Mouse (Mus musculus): ENCODE measurements around the gene Fez2. TPM values are rescaled to one million over a fixed set of nuclear protein-coding genes. Genes with fewer than 3 reads are reported as not detected.

Gene Fez2
- polyA plus RNA-seq, 2 experiments = 33.6 to 44.1 TPM

DNA sequence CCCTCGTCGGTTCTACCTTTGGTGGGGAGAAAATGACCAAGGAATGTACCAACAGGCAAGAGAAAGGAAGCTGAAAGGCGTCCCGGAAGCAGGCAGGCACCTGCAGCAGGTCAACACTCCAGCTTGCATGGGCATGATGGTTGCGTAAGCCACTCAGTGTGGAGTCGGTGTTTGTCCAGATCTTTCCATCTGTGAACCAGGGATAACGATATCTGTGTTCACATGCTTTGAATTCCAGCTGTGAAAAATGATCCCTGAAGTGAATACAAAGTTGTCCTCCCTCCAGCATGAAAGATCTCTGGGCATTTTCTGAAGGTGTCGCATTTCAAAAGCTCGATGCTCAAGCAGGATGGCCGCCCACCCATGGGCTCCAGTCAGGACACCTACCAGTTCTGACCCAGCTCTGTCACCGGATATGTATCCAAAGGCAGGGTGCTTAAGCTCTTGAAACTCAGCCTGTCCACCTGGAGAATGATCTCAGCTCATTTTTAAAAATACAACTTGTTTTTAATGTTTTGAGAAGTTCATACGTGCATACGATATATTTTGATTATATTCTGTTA, 31.8 kb upstream of the Fez2 start:
- WGBS = 46% methylated on average over 13 of the region's 13 CpGs
- H3K4me3 ChIP-seq (replicated peaks; ENCODE audit: low read length) = no peak overlapping the region
- no peaks in the 10 kb centered on the region for H3K36me3 ChIP-seq (ENCODE audit: control insufficient read depth, insufficient read depth, low read length)
- peaks cover 7% of the 10 kb centered on the region; the same call in 1 of the 2 replicates for H3K4me1 ChIP-seq (ENCODE audit: control insufficient read depth, insufficient read depth, low read length)
- no peak for TF ChIP-seq POLR2A (IDR thresholded peaks at IDR 0.05; ENCODE audit: borderline replicate concordance, extremely low read depth, insufficient read depth, insufficient read length)
- H3K9ac ChIP-seq (ENCODE audit: low read depth, low read length, severe bottlenecking) = no peak overlapping the region
- no peak overlapping the region for H3K27ac ChIP-seq (replicated peaks; ENCODE audit: low read depth, low read length)
- no peak overlapping the region for H3K4me2 ChIP-seq (replicated peaks; ENCODE audit: low read depth, low read length, severe bottlenecking)
- no peak for ATAC-seq (ENCODE audit: low FRiP score, low read depth)
- no peaks in the 10 kb centered on the region for H3K9me3 ChIP-seq (ENCODE audit: control insufficient read depth, low read length)
- H3K27me3 ChIP-seq (ENCODE audit: control insufficient read depth, insufficient read depth, low read length) = no peaks in the 10 kb centered on the region
- DNase-seq (ENCODE audit: low spot score) = no peak

- TF ChIP-seq POLR2A (IDR thresholded peaks at IDR 0.05; ENCODE audit: borderline replicate concordance, extremely low read depth, insufficient read depth, insufficient read length) = no peak
- Histone ChIP-seq H3K27me3 (ENCODE audit: control insufficient read depth, insufficient read depth, low read length) (no peaks in the 10 kb centered on the region), H3K4me2 (replicated peaks; ENCODE audit: low read depth, low read length, severe bottlenecking) (no peak overlapping the region), H3K4me1 (ENCODE audit: control insufficient read depth, insufficient read depth, low read length) (peaks cover 3% of the 10 kb centered on the region; the same call in 1 of the 2 replicates), H3K27ac (replicated peaks; ENCODE audit: low read depth, low read length) (no peak overlapping the region), H3K9ac (ENCODE audit: low read depth, low read length, severe bottlenecking) (no peak overlapping the region), H3K9me3 (ENCODE audit: control insufficient read depth, low read length) (no peaks in the 10 kb centered on the region), H3K36me3 (ENCODE audit: control insufficient read depth, insufficient read depth, low read length) (no peaks in the 10 kb centered on the region), H3K4me3 (replicated peaks; ENCODE audit: low read length) (no peak overlapping the region)
- ATAC-seq (ENCODE audit: low FRiP score, low read depth) = no peak
- 83% methylated on average over 7 of the region's 7 CpGs for WGBS
- DNase-seq (ENCODE audit: low spot score) = no peak
Measured at GRCm38 (mm10) chr17:78444826-78445225, 26.9 kb upstream of the Fez2 start.

DNA sequence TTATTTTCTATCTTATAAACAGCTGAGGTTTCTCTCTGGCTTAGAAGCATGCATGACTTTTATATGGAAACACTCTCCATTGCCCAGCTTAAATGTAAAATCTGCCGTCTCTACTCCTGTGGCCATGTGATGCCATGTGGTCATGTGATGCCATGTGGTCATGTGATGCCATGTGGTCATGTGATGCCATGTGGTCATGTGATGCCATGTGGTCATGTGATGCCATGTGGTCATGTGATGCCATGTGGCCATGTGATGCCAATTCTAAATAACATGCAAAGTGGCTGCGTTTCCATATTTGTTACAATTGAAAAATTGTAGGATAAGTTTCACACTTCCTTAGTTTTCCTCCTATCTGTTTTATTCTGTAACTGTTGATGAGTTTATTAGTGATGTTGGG, 22.8 kb upstream of the Fez2 start:
- no peak for TF ChIP-seq POLR2A (IDR thresholded peaks at IDR 0.05; ENCODE audit: borderline replicate concordance, extremely low read depth, insufficient read depth, insufficient read length)
- 95% methylated on average over 2 of the region's 2 CpGs for WGBS
- ATAC-seq (ENCODE audit: low FRiP score, low read depth) = no peak

DNA sequence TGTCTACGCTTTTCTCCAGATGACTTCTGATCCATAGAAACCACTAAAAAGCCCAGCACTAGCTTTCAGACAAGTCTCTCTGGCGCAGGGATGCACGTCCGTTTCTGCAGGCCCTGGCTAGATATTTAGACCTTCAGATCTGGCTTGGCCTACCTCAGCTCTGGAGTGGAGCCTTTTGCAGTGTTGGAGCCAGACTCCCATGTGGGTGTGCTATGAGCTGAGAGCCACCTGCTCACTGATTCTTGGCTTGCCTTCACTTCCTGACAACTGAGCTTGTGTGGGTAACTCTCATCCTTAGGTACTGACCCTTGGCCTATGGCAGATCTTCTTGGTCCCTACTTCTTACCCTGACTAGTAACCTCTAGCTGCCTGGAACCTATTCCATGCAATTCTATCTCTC, 19.2 kb upstream of the Fez2 start:
- Histone ChIP-seq H3K9ac (ENCODE audit: low read depth, low read length, severe bottlenecking) (no peak overlapping the region), H3K27ac (replicated peaks; ENCODE audit: low read depth, low read length) (no peak overlapping the region), H3K4me3 (replicated peaks; ENCODE audit: low read length) (no peak overlapping the region), H3K9me3 (ENCODE audit: control insufficient read depth, low read length) (no peaks in the 10 kb centered on the region), H3K4me1 (ENCODE audit: control insufficient read depth, insufficient read depth, low read length) (no peaks in the 10 kb centered on the region), H3K36me3 (ENCODE audit: control insufficient read depth, insufficient read depth, low read length) (no peaks in the 10 kb centered on the region), H3K27me3 (ENCODE audit: control insufficient read depth, insufficient read depth, low read length) (no peaks in the 10 kb centered on the region), H3K4me2 (replicated peaks; ENCODE audit: low read depth, low read length, severe bottlenecking) (no peak overlapping the region)
- ATAC-seq (ENCODE audit: low FRiP score, low read depth) (no peak), DNase-seq (ENCODE audit: low spot score) (no peak)
- WGBS = 86% methylated on average over 4 of the region's 4 CpGs
- no peak for TF ChIP-seq POLR2A (IDR thresholded peaks at IDR 0.05; ENCODE audit: borderline replicate concordance, extremely low read depth, insufficient read depth, insufficient read length)

More for the DNA sequence above, 22.8 kb upstream of the Fez2 start:
- no peaks in the 10 kb centered on the region for H3K27me3 ChIP-seq (ENCODE audit: control insufficient read depth, insufficient read depth, low read length)
- no peak overlapping the region for H3K27ac ChIP-seq (replicated peaks; ENCODE audit: low read depth, low read length)
- H3K4me3 ChIP-seq (replicated peaks; ENCODE audit: low read length) = no peak overlapping the region
- no peaks in the 10 kb centered on the region for H3K4me1 ChIP-seq (ENCODE audit: control insufficient read depth, insufficient read depth, low read length)
- H3K9ac ChIP-seq (ENCODE audit: low read depth, low read length, severe bottlenecking) = no peak overlapping the region
- H3K9me3 ChIP-seq (ENCODE audit: control insufficient read depth, low read length) = no peaks in the 10 kb centered on the region
- H3K4me2 ChIP-seq (replicated peaks; ENCODE audit: low read depth, low read length, severe bottlenecking) = no peak overlapping the region
- DNase-seq (ENCODE audit: low spot score) = no peak
- H3K36me3 ChIP-seq (ENCODE audit: control insufficient read depth, insufficient read depth, low read length) = no peaks in the 10 kb centered on the region

DNA sequence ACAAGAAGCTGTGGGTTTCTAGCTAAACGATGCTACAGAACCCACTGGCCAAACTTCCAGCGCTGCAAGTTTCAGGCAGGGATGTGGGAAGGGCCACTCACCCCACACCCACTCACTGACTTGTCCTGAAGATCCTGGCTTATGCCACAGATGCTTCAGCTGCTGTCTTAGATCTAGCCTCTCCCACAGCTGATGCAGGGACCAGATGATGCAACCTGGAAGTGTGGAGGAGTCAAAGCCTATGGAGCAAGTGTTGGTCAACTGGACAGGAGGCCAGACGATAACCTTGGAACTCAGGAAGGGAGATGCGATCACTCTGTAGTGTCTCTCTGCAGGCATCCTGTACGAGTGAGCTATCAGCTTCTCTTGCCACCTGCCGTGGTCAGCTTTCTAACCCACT, 17.7 kb upstream of the Fez2 start:
- TF ChIP-seq POLR2A (IDR thresholded peaks at IDR 0.05; ENCODE audit: borderline replicate concordance, extremely low read depth, insufficient read depth, insufficient read length) = no peak
- Histone ChIP-seq H3K9me3 (ENCODE audit: control insufficient read depth, low read length) (no peaks in the 10 kb centered on the region), H3K36me3 (ENCODE audit: control insufficient read depth, insufficient read depth, low read length) (no peaks in the 10 kb centered on the region), H3K4me1 (ENCODE audit: control insufficient read depth, insufficient read depth, low read length) (no peaks in the 10 kb centered on the region), H3K9ac (ENCODE audit: low read depth, low read length, severe bottlenecking) (no peak overlapping the region), H3K27ac (replicated peaks; ENCODE audit: low read depth, low read length) (no peak overlapping the region), H3K4me3 (replicated peaks; ENCODE audit: low read length) (no peak overlapping the region), H3K4me2 (replicated peaks; ENCODE audit: low read depth, low read length, severe bottlenecking) (no peak overlapping the region), H3K27me3 (ENCODE audit: control insufficient read depth, insufficient read depth, low read length) (no peaks in the 10 kb centered on the region)
- ATAC-seq (ENCODE audit: low FRiP score, low read depth) (no peak), DNase-seq (ENCODE audit: low spot score) (no peak)
- 81% methylated on average over 6 of the region's 6 CpGs for WGBS

GRCm38 (mm10) chr17:78434746-78435145, 16.8 kb upstream of the Fez2 start:
- TF ChIP-seq POLR2A (IDR thresholded peaks at IDR 0.05; ENCODE audit: borderline replicate concordance, extremely low read depth, insufficient read depth, insufficient read length) = no peak

More at GRCm38 (mm10) chr17:78434746-78435145, 16.8 kb upstream of the Fez2 start:
- 52% methylated on average over 1 of the region's 1 CpGs for WGBS
- no peak for ATAC-seq (ENCODE audit: low FRiP score, low read depth)
- Histone ChIP-seq H3K4me2 (replicated peaks; ENCODE audit: low read depth, low read length, severe bottlenecking) (no peak overlapping the region), H3K27ac (replicated peaks; ENCODE audit: low read depth, low read length) (no peak overlapping the region), H3K9me3 (ENCODE audit: control insufficient read depth, low read length) (no peaks in the 10 kb centered on the region), H3K27me3 (ENCODE audit: control insufficient read depth, insufficient read depth, low read length) (no peaks in the 10 kb centered on the region), H3K4me3 (replicated peaks; ENCODE audit: low read length) (no peak overlapping the region), H3K4me1 (ENCODE audit: control insufficient read depth, insufficient read depth, low read length) (no peaks in the 10 kb centered on the region), H3K36me3 (ENCODE audit: control insufficient read depth, insufficient read depth, low read length) (no peaks in the 10 kb centered on the region), H3K9ac (ENCODE audit: low read depth, low read length, severe bottlenecking) (no peak overlapping the region)
- DNase-seq (ENCODE audit: low spot score) = no peak

Data from limb, embryonic 14.5 days (tissue).